Mouse (Mus musculus): Measurements from ENCODE around the gene Tm9sf1. TPM values are rescaled to one million over a fixed set of nuclear protein-coding genes. Genes with fewer than 3 reads are reported as not detected.

Gene Tm9sf1
- total RNA-seq, 2 experiments from 2014 or later: 29.2 to 33.2 TPM

DNA sequence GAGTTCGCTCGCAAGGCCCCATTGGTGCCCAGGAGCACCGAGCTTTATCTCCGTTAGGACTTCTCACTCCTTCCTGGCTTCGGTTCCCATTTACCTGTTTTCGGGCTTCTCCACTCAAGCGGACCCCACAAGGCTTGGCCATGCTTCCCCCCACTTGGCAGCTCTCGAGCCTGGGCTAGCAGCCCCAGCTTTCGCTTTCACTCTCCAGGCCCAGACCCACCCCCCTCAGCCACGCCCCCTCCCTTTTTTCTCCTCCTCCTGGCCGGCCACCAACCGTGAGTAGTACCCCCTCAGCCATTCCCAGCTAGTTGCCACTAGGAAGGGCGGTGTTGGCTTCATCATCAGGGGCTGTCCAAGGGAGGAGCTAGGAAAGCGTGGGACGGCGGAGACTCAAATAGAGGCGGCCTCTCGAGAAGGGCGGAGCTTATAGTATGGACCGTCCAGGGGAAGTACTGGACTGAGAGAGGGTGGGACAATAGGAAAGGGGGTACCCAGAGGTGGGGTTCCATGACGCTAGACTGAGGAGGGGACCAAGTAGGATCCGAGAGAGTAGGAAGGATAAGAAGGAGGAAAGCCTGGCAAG, 52.8 kb downstream of the Tm9sf1 start, which contains the start of gene Psme2:
TSS of gene Psme2 (minus strand) at position 366 of the 583 bp plus-strand sequence.
- peak; percentile 88 for DNase-seq

- no peak for DNase-seq
These were observed 53.7 kb downstream of the Tm9sf1 start for GRCm38 (mm10) chr14:55589771-55590448.

DNA sequence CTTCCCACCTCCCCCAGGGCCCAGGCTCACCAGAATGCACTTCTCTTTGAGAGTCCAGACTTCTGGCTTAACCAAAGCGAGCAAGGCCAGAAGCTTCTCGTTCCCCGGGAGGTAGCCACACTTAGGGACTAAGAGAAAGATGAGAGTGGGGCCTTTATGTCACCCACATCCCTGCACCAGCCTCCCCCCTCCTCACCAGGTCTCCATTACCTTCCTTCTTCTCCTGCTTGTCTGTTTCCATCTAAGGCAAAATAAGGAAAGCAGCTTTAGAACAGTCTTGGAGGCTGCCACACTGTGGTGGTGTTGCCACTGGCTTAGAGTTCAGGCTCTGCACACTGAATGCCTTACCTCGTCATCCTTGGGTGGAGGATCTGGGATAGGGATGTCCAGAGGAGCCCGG, 54.3 kb downstream of the Tm9sf1 start:
- DNase-seq: no peak

DNA sequence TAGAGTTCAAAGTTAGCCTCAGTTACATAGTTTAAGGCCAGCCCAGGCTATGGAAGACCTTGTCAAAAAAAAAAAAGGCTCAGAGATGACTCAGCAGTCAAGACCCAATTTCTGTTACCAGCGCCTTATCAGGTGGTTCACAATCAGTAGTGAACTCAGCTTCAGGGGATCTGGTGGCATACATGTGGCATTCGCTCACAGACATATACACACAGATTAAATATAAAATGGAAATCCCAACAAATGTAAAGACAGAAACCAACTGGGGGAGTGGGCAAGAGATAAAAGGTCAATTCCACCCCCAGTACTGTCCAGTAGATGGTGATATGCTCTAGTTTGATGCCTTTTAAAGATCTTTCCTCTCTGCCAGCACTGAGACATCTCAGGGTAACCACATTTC, 57.5 kb downstream of the Tm9sf1 start:
- DNase-seq: no peak

Other genes with a start within 250 kb of the Tm9sf1 start
- 10 to 100 TPM; 28.7 to 29.9 TPM for gene Dhrs4, start 165.0 kb downstream of the Tm9sf1 start, total RNA-seq (2021)
- gene Carmil3, start 153.2 kb downstream of the Tm9sf1 start, total RNA-seq (2021): 1 to 10 TPM; 2.5 to 3.9 TPM
- gene Cpne6, start 133.4 kb downstream of the Tm9sf1 start, total RNA-seq (2021): under 1 TPM in 1 of 2 experiments, not detected in 1; 0.14 TPM
- not detected for gene Nrl, start 118.8 kb downstream of the Tm9sf1 start, total RNA-seq (2021)
- gene Pck2, start 103.5 kb downstream of the Tm9sf1 start, total RNA-seq (2021): 10 to 100 TPM; 15.0 to 21.4 TPM
- 10 to 100 TPM; 61.1 to 61.2 TPM for gene Dcaf11, start 83.8 kb downstream of the Tm9sf1 start, total RNA-seq (2021)
- not detected for gene A730061H03Rik, start 83.4 kb downstream of the Tm9sf1 start, total RNA-seq (2021)
- 100 to 1,000 TPM; 403 to 446 TPM for gene Fitm1, start 68.2 kb downstream of the Tm9sf1 start, total RNA-seq (2021)
- gene Psme1, start 65.7 kb downstream of the Tm9sf1 start, total RNA-seq (2021): 10 to 100 TPM; 56.3 to 58.7 TPM
- 10 to 100 TPM; 45.2 to 49.9 TPM for gene Emc9, start 58.5 kb downstream of the Tm9sf1 start, total RNA-seq (2021)
- 10 to 100 TPM; 74.4 to 85.8 TPM for gene Psme2, start 52.7 kb downstream of the Tm9sf1 start, total RNA-seq (2021)
- 10 to 100 TPM; 15.9 to 16.4 TPM for gene Rnf31, start 52.1 kb downstream of the Tm9sf1 start, total RNA-seq (2021)
- gene Irf9, start 40.2 kb downstream of the Tm9sf1 start, total RNA-seq (2021): 1 to 10 TPM; 5.0 to 5.7 TPM
- gene Rec8, start 25.8 kb downstream of the Tm9sf1 start, total RNA-seq (2021): under 1 TPM; 0.56 to 0.70 TPM
- gene Ipo4, start 7.8 kb downstream of the Tm9sf1 start, total RNA-seq (2021): 10 to 100 TPM; 68.3 to 77.1 TPM
- 1 to 10 TPM; 1.1 to 2.7 TPM for gene Gm49378, start 5.9 kb downstream of the Tm9sf1 start, total RNA-seq (2021)
- 1 to 10 TPM in 1 of 2 experiments, under 1 TPM in 1; 0.54 to 1.1 TPM for gene Tssk4, start 6.4 kb upstream of the Tm9sf1 start, total RNA-seq (2021)
- gene Mdp1, start 16.7 kb upstream of the Tm9sf1 start, total RNA-seq (2021): 10 to 100 TPM; 20.9 to 22.2 TPM
- gene Gmpr2, start 28.1 kb upstream of the Tm9sf1 start, total RNA-seq (2021): 1 to 10 TPM; 5.9 to 8.6 TPM
- gene Nedd8, start 28.3 kb upstream of the Tm9sf1 start, total RNA-seq (2021): 100 to 1,000 TPM; 242 to 253 TPM
- gene Tinf2, start 38.0 kb upstream of the Tm9sf1 start, total RNA-seq (2021): 10 to 100 TPM; 11.7 to 14.9 TPM
- under 1 TPM; 0.19 to 0.50 TPM for gene Tgm1, start 70.1 kb upstream of the Tm9sf1 start, total RNA-seq (2021)
- gene Rabggta, start 78.5 kb upstream of the Tm9sf1 start, total RNA-seq (2021): 10 to 100 TPM in 1 of 2 experiments, 1 to 10 TPM in 1; 9.4 to 10.2 TPM
- 10 to 100 TPM; 33.2 to 33.3 TPM for gene Dhrs1, start 101.9 kb upstream of the Tm9sf1 start, total RNA-seq (2021)
- gene Nop9, start 101.9 kb upstream of the Tm9sf1 start, total RNA-seq (2021): 10 to 100 TPM; 13.4 to 15.2 TPM
- gene Cideb, start 114.7 kb upstream of the Tm9sf1 start, total RNA-seq (2021): not detected
- gene Ltb4r2, start 117.6 kb upstream of the Tm9sf1 start, total RNA-seq (2021): under 1 TPM; 0.07 to 0.14 TPM
- gene Ltb4r1, start 122.2 kb upstream of the Tm9sf1 start, total RNA-seq (2021): under 1 TPM; 0.16 to 0.61 TPM
- gene Adcy4, start 140.3 kb upstream of the Tm9sf1 start, total RNA-seq (2021): 1 to 10 TPM; 5.9 to 9.4 TPM
- gene Ripk3, start 145.1 kb upstream of the Tm9sf1 start, total RNA-seq (2021): 1 to 10 TPM; 3.9 to 4.2 TPM
- 10 to 100 TPM in 1 of 2 experiments, 1 to 10 TPM in 1; 9.3 to 14.8 TPM for gene Nfatc4, start 179.3 kb upstream of the Tm9sf1 start, total RNA-seq (2021)
- gene Nynrin, start 210.2 kb upstream of the Tm9sf1 start, total RNA-seq (2021): 10 to 100 TPM in 1 of 2 experiments, 1 to 10 TPM in 1; 9.3 to 15.3 TPM
- under 1 TPM; 0.16 to 0.29 TPM for gene Cbln3, start 240.6 kb upstream of the Tm9sf1 start, total RNA-seq (2021)
- 10 to 100 TPM in 1 of 2 experiments, 1 to 10 TPM in 1; 8.0 to 11.6 TPM for gene Khnyn, start 241.1 kb upstream of the Tm9sf1 start, total RNA-seq (2021)